Mouse (Mus musculus): ENCODE measurements around the gene Fancl. TPM values are rescaled to one million over a fixed set of nuclear protein-coding genes. Genes with fewer than 3 reads are reported as not detected.
A peak's percentile ranks its signal among the peaks of the same experiment; 100 is the strongest.
"Not testable (repeated sequence)": the region's sequence is repeated elsewhere in the genome, so short reads cannot be mapped to it uniquely, and the experiment has no call there.

Fancl gene
- total RNA-seq (2014; fragmentation: Nextera tagmentation) (32.0 and 37.5 TPM in 2 replicates), total RNA-seq (2017) (67.8 and 68.6 TPM in 2 replicates)

- no peak for ATAC-seq (replicated peaks; ENCODE audit: low FRiP score, low TSS enrichment, poor library complexity, severe bottlenecking)
Measured at GRCm38 (mm10) chr11:26385971-26386370, at the start of gene Fancl. Gene Fancl (plus strand): TSS chr11:26386135.

- ATAC-seq (replicated peaks; ENCODE audit: low FRiP score, low TSS enrichment, poor library complexity, severe bottlenecking): no peak
Measured at GRCm38 (mm10) chr11:26336848-26337247, 49.1 kb upstream of the Fancl start.

- not testable (repeated sequence) for ATAC-seq (replicated peaks; ENCODE audit: low FRiP score, low TSS enrichment, poor library complexity, severe bottlenecking)
Measured at GRCm38 (mm10) chr11:26370176-26370575, 15.8 kb upstream of the Fancl start.

- not testable (repeated sequence) for ATAC-seq (replicated peaks; ENCODE audit: low FRiP score, low TSS enrichment, poor library complexity, severe bottlenecking)
Measured at GRCm38 (mm10) chr11:26371980-26372379, 14.0 kb upstream of the Fancl start.

GRCm38 (mm10) chr11:26374132-26374531, 11.8 kb upstream of the Fancl start:
- no peak for ATAC-seq (replicated peaks; ENCODE audit: low FRiP score, low TSS enrichment, poor library complexity, severe bottlenecking)

GRCm38 (mm10) chr11:26378074-26378473, 7.9 kb upstream of the Fancl start:
- ATAC-seq (replicated peaks; ENCODE audit: low FRiP score, low TSS enrichment, poor library complexity, severe bottlenecking): peak; percentile 50

GRCm38 (mm10) chr11:26381499-26381898, 4.4 kb upstream of the Fancl start:
- no peak for ATAC-seq (replicated peaks; ENCODE audit: low FRiP score, low TSS enrichment, poor library complexity, severe bottlenecking)

GRCm38 (mm10) chr11:26386678-26387077, 743 bp downstream of the Fancl start:
- ATAC-seq (replicated peaks; ENCODE audit: low FRiP score, low TSS enrichment, poor library complexity, severe bottlenecking): peak; percentile 40; the same call in 1 of the 2 replicates

GRCm38 (mm10) chr11:26387087-26387611, 1.2 kb downstream of the Fancl start:
- peak; percentile 99 for ATAC-seq (replicated peaks; ENCODE audit: low FRiP score, low TSS enrichment, poor library complexity, severe bottlenecking)

GRCm38 (mm10) chr11:26395561-26395960, 9.6 kb downstream of the Fancl start:
- ATAC-seq (replicated peaks; ENCODE audit: low FRiP score, low TSS enrichment, poor library complexity, severe bottlenecking): no peak

GRCm38 (mm10) chr11:26412972-26413371, 27.0 kb downstream of the Fancl start:
- ATAC-seq (replicated peaks; ENCODE audit: low FRiP score, low TSS enrichment, poor library complexity, severe bottlenecking): peak; percentile 59; the same call in 1 of the 2 replicates

GRCm38 (mm10) chr11:26421472-26421871, 35.5 kb downstream of the Fancl start:
- no peak for ATAC-seq (replicated peaks; ENCODE audit: low FRiP score, low TSS enrichment, poor library complexity, severe bottlenecking)

GRCm38 (mm10) chr11:26434229-26434628, 48.3 kb downstream of the Fancl start:
- no peak for ATAC-seq (replicated peaks; ENCODE audit: low FRiP score, low TSS enrichment, poor library complexity, severe bottlenecking)

GRCm38 (mm10) chr11:26437818-26438217, 51.9 kb downstream of the Fancl start:
- ATAC-seq (replicated peaks; ENCODE audit: low FRiP score, low TSS enrichment, poor library complexity, severe bottlenecking): no peak

GRCm38 (mm10) chr11:26441121-26441520, 55.2 kb downstream of the Fancl start:
- ATAC-seq (replicated peaks; ENCODE audit: low FRiP score, low TSS enrichment, poor library complexity, severe bottlenecking): no peak

GRCm38 (mm10) chr11:26444374-26444773, 58.4 kb downstream of the Fancl start:
- no peak for ATAC-seq (replicated peaks; ENCODE audit: low FRiP score, low TSS enrichment, poor library complexity, severe bottlenecking)

- ATAC-seq (replicated peaks; ENCODE audit: low FRiP score, low TSS enrichment, poor library complexity, severe bottlenecking): no peak
Measured at GRCm38 (mm10) chr11:26449789-26450188, 63.9 kb downstream of the Fancl start.

GRCm38 (mm10) chr11:26450636-26451035, 64.7 kb downstream of the Fancl start:
- no peak for ATAC-seq (replicated peaks; ENCODE audit: low FRiP score, low TSS enrichment, poor library complexity, severe bottlenecking)

GRCm38 (mm10) chr11:26451228-26451627, 65.3 kb downstream of the Fancl start:
- ATAC-seq (replicated peaks; ENCODE audit: low FRiP score, low TSS enrichment, poor library complexity, severe bottlenecking): peak; percentile 72

GRCm38 (mm10) chr11:26452693-26453092, 66.8 kb downstream of the Fancl start:
- ATAC-seq (replicated peaks; ENCODE audit: low FRiP score, low TSS enrichment, poor library complexity, severe bottlenecking): no peak

GRCm38 (mm10) chr11:26454081-26454480, 68.1 kb downstream of the Fancl start:
- ATAC-seq (replicated peaks; ENCODE audit: low FRiP score, low TSS enrichment, poor library complexity, severe bottlenecking): peak; percentile 72
